Mouse (Mus musculus): ENCODE results near the gene Olfr812.

- TF ChIP-seq MYOD1 (IDR thresholded peaks at IDR 0.05; ENCODE audit: control insufficient read depth, insufficient read length, low read depth): no peak
- no peak for TF ChIP-seq USF1 (IDR thresholded peaks at IDR 0.05; ENCODE audit: low read depth)
These were observed 9.2 kb upstream of the Olfr812 start, which contains the start of gene Olfr813 for GRCm38 (mm10) chr10:129855067-129855466.
